ENCODE assay signal across 18 mouse cellular contexts in genomic region chr14:12102389-12103325, GRCm38 (mm10).
DNase-seq lines count a peak whose midpoint lies in the region; ATAC-seq and TF ChIP-seq lines count a peak whose summit lies in the region.
"Had no signal": no experiment of that assay in that cellular context is flagged by ENCODE, and none has a peak within 500 bp of the region (broad histone marks: within the 10 kb centered on the region; RNA-seq: fewer than 3 reads in every experiment).

No protein-coding gene starts in this region.

- H3K9ac ChIP-seq in liver, embryonic 12.5 days, result no peak overlapping the region
- H3K9ac ChIP-seq in kidney, postnatal 0 days (ENCODE audit: low read depth, low read length), result no peak overlapping the region
- no peak overlapping the region for H3K9ac ChIP-seq in midbrain, embryonic 16.5 days (ENCODE audit: low read depth, low read length)
- H3K9ac ChIP-seq: hindbrain, embryonic 14.5 days; limb, embryonic 15.5 days had no signal

- no peak overlapping the region for H3K4me3 ChIP-seq in liver, embryonic 12.5 days
- H3K4me3 ChIP-seq in kidney, postnatal 0 days (replicated peaks; ENCODE audit: low read depth, low read length), result no peak overlapping the region
- H3K4me3 ChIP-seq in midbrain, embryonic 16.5 days (ENCODE audit: low read depth, low read length), result no peak overlapping the region
- H3K4me3 ChIP-seq: erythroblast, embryonic 14.5 days; heart, embryonic 10.5 days; limb, embryonic 15.5 days had no signal

- H3K9me3 ChIP-seq in liver, embryonic 12.5 days (replicated peaks), result no peaks in the 10 kb centered on the region
- H3K9me3 ChIP-seq in kidney, postnatal 0 days (replicated peaks; ENCODE audit: low read length), result no peaks in the 10 kb centered on the region
- H3K9me3 ChIP-seq in midbrain, embryonic 16.5 days (replicated peaks; ENCODE audit: control insufficient read depth, low read length, poor library complexity, severe bottlenecking), result no peaks in the 10 kb centered on the region
- H3K9me3 ChIP-seq: heart, embryonic 10.5 days; limb, embryonic 15.5 days had no signal

- H3K4me2 ChIP-seq in liver, embryonic 12.5 days, result no peak overlapping the region
- H3K4me2 ChIP-seq in kidney, postnatal 0 days (ENCODE audit: low read length), result no peak overlapping the region
- no peak overlapping the region for H3K4me2 ChIP-seq in midbrain, embryonic 16.5 days (ENCODE audit: low read length)
- H3K4me2 ChIP-seq: hindbrain, embryonic 14.5 days; limb, embryonic 15.5 days had no signal

- H3K36me3 ChIP-seq in liver, embryonic 12.5 days, result no peaks in the 10 kb centered on the region
- H3K36me3 ChIP-seq in kidney, postnatal 0 days (ENCODE audit: insufficient read depth, low read length), result no peaks in the 10 kb centered on the region
- H3K36me3 ChIP-seq in midbrain, embryonic 16.5 days (ENCODE audit: control insufficient read depth, insufficient read depth, low read length), result no peaks in the 10 kb centered on the region
- H3K36me3 ChIP-seq: heart, embryonic 10.5 days; limb, embryonic 15.5 days had no signal

- DNase-seq in liver, result no peak
- DNase-seq in kidney, adult 11 months, result peak; percentile 83
- no peak for DNase-seq in kidney, postnatal 0 days (ENCODE audit: low spot score)
- DNase-seq in lung, adult 18-20 months, result no peak
- DNase-seq in cerebellum, adult 18-20 months, result no peak
- DNase-seq: adrenal gland, adult 8-10 months; B cell, adult 2 months; cerebellum, adult 11-12 months; gastrocnemius, postnatal 36 days; heart, postnatal 14 days; lung, postnatal 14 days; thymus, adult 2 months had no signal

- ATAC-seq in liver, embryonic 12.5 days, result 0 out of 2 replicates have a peak, but pooled peaks have one; percentile 18
- peak; percentile 89 for ATAC-seq in kidney, postnatal 0 days (replicated peaks; ENCODE audit: low FRiP score, low read depth)
- peak; percentile 25; the same call in 1 of the 2 replicates for ATAC-seq in midbrain, embryonic 16.5 days

- peaks cover 4% of the 10 kb centered on the region; the same call in 1 of the 2 replicates for H3K4me1 ChIP-seq in liver, embryonic 12.5 days
- no peaks in the 10 kb centered on the region for H3K4me1 ChIP-seq in kidney, postnatal 0 days (replicated peaks; ENCODE audit: insufficient read depth, low read length)
- no peaks in the 10 kb centered on the region for H3K4me1 ChIP-seq in midbrain, embryonic 16.5 days (ENCODE audit: control insufficient read depth, insufficient read depth, low read length)
- H3K4me1 ChIP-seq: limb, embryonic 15.5 days had no signal

- H3K27me3 ChIP-seq in liver, embryonic 12.5 days (replicated peaks), result no peaks in the 10 kb centered on the region
- H3K27me3 ChIP-seq in kidney, postnatal 0 days (ENCODE audit: insufficient read depth, low read length), result no peaks in the 10 kb centered on the region
- no peaks in the 10 kb centered on the region for H3K27me3 ChIP-seq in midbrain, embryonic 16.5 days (ENCODE audit: control insufficient read depth, insufficient read depth, low read depth, low read length)
- H3K27me3 ChIP-seq: limb, embryonic 15.5 days had no signal

- 58% methylated on average over 11 of the region's 11 CpGs for WGBS in liver, embryonic 12.5 days (ENCODE audit: insufficient replicate concordance)
- 60% methylated on average over 11 of the region's 11 CpGs for WGBS in kidney, postnatal 0 days
- WGBS in midbrain, embryonic 16.5 days, result 65% methylated on average over 11 of the region's 11 CpGs

- 0 out of 2 replicates have a peak overlapping the region, but pooled peaks have one; percentile 25 for H3K27ac ChIP-seq in liver, embryonic 12.5 days
- peak overlapping the region; percentile 70 for H3K27ac ChIP-seq in kidney, postnatal 0 days
- no peak overlapping the region for H3K27ac ChIP-seq in midbrain, embryonic 16.5 days (ENCODE audit: low read length)
- H3K27ac ChIP-seq: heart, embryonic 10.5 days; hindbrain, embryonic 14.5 days; limb, embryonic 15.5 days had no signal

- TF ChIP-seq CTCF in kidney, postnatal 0 days (IDR thresholded peaks at IDR 0.05; ENCODE audit: low read depth), result no peak

Comparison
In these comparisons a context has a peak if more than half of its experiments do, and no peak if none do; other contexts are left out.
1. ATAC-seq: peak in every context shown above with its lines; median percentile 89 in kidney, postnatal 0 days; 25 in midbrain, embryonic 16.5 days; 18 in liver, embryonic 12.5 days.